Mouse (Mus musculus) liver, embryonic 14.5 days (tissue): ENCODE results near the gene Pld1.

Source experiments
- CTCF ChIP-seq: IDR thresholded peaks from 2 replicates; pipeline ENCODE4 v1.5.1; 2016; ENCODE audit warnings: antibody characterized with exemption, low read depth, control low read depth
- EP300 ChIP-seq: IDR thresholded peaks from 2 replicates; pipeline ENCODE4 v1.6.1; 2016; ENCODE audit warnings: antibody characterized with exemption, low read depth

- TF ChIP-seq EP300 (no peak), CTCF (no peak)
Observed at GRCm38 (mm10) chr3:27968671-27969070, 30.2 kb downstream of the Pld1 start.
